Mouse (Mus musculus) erythroblast, embryonic 14.5 days (primary cell): ENCODE measurements around the gene Btn2a2.

Experiments
- GATA1 ChIP-seq: IDR thresholded peaks from 2 replicates; pipeline ENCODE4 v1.6.1; 2012; ENCODE audit warnings: low read length, inconsistent platforms, mixed read lengths
- TAL1 ChIP-seq: IDR thresholded peaks from 3 replicates; pipeline ENCODE4 v1.6.1; 2012; ENCODE audit warnings: low read length, inconsistent platforms, mixed read lengths

DNA sequence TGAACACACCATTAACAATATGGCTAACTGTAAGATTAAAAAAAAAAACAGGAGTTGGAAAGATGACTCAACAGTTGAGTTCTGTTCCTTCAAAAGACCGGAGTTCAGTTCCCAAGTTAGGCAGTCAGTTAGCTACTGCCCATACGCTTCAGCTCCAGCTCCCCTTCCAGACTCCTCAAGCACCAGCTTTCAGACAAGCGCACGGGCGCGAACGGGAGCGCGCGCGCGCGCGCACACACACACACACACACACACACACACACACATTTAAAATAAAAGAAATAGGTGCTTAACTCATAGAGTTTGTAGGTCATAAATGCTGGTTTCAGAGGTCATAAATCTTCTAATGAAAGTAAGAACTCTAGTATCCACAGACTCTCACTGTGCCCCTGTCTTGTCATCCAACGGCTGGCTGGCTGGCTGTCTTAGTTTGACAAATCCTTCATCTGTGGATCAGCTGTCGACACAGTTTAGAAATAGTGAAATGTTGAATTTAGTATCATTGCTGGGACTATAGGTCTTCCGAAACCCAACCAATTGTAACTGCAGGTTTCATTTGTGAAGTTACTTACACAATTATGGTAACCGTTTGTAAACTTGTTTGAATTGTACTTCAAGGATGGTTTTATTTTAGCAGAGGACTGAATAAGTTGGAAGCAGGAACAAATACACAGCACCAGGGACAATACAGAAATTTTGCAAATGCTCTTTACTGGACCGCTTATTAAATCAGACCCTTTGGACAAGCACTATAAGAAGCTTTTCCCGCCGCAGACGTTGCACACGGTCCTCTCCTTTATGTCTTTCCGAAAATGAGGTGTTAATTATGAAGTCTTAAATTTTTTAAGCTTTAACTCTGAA, 39.2 kb downstream of the Btn2a2 start:
- no peak for TF ChIP-seq GATA1
- no peak for TF ChIP-seq TAL1
